Mouse (Mus musculus): ENCODE results near the gene Cenpi.

Gene Cenpi

DNA sequence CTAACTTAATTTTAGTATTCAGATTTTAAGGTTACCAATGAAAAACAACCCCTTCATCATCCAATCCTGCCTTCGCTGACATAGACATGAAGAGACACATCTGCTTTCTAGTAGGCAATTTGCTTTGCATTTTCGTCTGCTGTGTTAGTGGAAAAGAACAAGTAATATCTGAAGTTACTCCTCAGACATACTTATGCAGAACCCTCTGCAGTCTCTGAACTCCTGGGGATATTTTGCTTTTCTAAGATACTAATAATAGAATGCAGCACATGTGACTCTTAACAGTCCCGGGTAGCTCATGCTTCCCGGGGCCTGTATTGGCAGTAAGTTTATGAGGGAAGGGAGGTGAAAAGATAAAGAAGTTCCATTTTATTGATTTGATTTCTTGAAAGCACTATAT lies 54.3 kb downstream of the Cenpi start:
- DNase-seq (ENCODE audit: low read depth, low spot score), result no peak

- no peak for DNase-seq (ENCODE audit: low read depth, low spot score)
These were observed 57.5 kb downstream of the Cenpi start for GRCm38 (mm10) chrX:134365421-134365820.

DNA sequence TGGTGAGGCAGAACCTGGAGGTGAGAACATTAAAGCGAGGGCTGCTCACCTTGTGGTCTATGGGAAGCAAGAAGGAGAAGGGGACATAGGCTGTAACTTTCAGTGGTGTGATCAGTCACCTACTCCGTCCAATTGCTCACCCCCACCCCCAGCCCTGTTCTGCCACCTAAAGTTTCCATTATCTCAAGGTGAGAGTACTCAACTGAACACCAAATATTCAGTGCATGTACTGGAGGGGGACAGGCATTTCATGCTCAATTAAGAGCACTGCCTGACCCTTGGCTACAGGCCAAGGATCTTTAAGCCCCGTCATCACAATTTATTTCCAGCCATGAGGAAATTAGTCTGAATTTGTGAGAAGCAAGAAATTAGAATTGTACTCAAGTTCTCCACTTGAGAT lies 58.7 kb downstream of the Cenpi start:
- no peak for DNase-seq (ENCODE audit: low read depth, low spot score)

DNA sequence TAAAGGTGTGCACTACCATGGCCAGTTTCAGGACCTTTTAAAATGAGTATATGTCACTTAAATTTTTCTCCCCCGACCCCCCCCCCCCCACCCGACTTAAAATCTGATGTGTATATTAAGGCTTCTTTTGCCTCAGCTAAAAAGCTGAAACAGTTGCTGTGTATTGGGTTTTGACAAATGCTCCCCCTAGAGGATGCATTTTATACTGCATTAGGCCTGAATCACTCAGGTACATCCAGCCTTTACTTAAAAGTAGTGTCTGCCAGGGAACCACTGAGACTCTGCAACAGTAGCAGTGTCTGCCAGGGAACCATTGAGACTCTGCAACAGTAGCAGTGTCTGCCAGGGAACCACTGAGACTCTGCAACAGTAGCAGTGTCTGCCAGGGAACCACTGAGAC lies 63.4 kb downstream of the Cenpi start:
- no peak for DNase-seq (ENCODE audit: low read depth, low spot score)

DNA sequence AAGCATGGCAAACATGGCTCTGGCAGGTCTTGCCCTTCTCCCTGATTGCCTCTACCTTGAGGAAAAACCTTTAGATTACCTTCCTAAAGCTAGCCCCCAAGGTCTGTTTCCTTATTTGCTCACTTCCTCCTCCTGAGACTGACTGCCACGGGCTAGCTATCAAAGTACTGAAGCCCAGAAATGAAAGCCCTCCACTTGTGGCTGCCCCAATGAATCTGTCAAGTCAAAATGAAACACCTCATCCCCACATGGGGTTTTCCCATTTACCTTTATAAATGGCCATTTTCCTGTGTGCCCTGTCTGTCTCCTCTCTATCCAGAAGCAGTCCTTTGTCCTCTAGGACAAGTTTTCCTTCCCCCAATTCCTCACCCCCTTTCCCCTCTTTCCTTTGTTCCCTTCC lies 66.3 kb downstream of the Cenpi start:
- DNase-seq (ENCODE audit: low read depth, low spot score), result no peak

DNA sequence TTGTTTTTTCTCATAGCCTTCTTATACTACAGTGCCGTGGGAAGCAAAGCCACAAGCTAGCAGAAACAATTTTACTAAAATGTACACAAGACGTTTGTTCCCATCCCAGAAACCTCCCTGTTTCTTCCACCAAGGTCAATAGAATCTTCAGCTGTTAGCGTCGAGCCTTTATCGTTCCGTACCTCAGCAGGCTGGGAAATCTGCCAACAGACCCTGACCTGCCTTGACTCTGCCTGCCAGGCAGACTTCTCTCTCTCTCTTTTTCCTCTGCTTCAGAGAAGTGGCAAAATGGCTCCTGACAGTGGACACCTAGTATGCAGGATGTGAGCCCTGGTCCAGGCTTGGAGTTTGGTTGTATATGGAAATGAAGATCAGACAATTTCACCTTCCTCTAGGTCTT lies 77.0 kb downstream of the Cenpi start:
- no peak for DNase-seq (ENCODE audit: low read depth, low spot score)

DNA sequence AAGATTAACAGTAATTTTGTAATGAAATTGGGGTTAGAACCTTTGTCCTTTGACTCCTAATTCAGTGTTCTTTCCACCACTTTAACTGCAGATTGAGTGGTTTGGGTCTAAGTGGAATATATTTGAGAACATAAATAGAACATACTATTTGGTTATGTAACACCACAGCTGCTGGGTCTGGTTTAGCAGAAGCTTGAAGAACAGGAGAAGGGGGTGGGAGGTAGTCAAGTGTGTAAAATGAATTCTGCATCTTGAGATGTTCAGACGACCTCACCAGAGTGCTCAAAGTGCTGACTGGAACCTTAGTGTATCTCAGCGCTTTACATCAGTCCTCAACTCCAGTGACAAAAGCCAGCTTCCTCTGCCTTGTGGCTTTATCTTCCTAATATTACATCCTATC lies 91.1 kb downstream of the Cenpi start:
- no peak for DNase-seq (ENCODE audit: low read depth, low spot score)

- no peak for DNase-seq (ENCODE audit: low read depth, low spot score)
These were observed 96.1 kb downstream of the Cenpi start, which contains the start of gene Drp2 for GRCm38 (mm10) chrX:134403863-134404583. TSS of gene Drp2 (plus strand) at chrX:134404551.

GRCm38 (mm10) chrX:134404584-134404955 lies 96.7 kb downstream of the Cenpi start:
- DNase-seq (ENCODE audit: low read depth, low spot score), result no peak

DNA sequence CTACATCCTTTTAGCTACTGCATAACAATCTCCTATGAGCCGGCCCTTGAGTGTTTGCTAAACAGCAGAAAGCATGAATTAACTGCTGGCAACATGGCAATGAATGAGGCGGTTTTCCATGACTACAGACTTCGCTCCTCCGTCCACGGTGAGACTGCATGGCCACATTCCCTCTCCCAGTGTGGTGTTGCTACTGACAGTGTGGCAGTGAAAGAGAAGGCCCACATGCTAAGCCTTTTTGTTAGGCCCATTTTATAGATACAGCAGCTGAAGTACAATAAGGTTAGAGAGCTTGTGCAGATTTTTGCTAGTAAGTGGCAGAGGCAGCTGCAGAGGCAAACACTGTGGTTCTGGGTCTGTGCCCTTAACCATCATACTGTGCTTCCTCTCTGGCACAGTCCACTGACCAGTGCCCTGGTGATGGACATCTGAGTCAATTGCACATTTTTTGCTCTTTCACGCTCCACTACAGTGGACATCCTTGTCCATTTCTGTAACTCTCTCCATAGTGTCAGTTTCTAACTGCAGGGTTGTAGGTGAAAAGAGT lies 101.5 kb downstream of the Cenpi start:
- DNase-seq (ENCODE audit: low read depth, low spot score), result no peak

- DNase-seq (ENCODE audit: low read depth, low spot score), result no peak
These were observed 104.2 kb downstream of the Cenpi start for GRCm38 (mm10) chrX:134412096-134412495.

Data from skeletal muscle tissue, adult 2 months (tissue).